Mouse (Mus musculus): Measurements from ENCODE around the gene Adam8.

- TF ChIP-seq CTCF (IDR thresholded peaks at IDR 0.05; ENCODE audit: extremely low read depth, insufficient read length, insufficient replicate concordance, low read depth, low read length), result no peak
- TF ChIP-seq POLR2A (IDR thresholded peaks at IDR 0.05; ENCODE audit: low read depth, low read length), result no peak
These were observed 23.9 kb downstream of the Adam8 start for GRCm38 (mm10) chr7:139968428-139968827.

All from small intestine, adult 2 months (tissue).